Mouse (Mus musculus): Measurements from ENCODE around the gene Txnip.

- TF ChIP-seq CTCF (IDR thresholded peaks at IDR 0.05; ENCODE audit: control insufficient read depth, insufficient read depth, insufficient read length) (no peak), USF1 (IDR thresholded peaks at IDR 0.05; ENCODE audit: low read depth) (no peak), MYOG (IDR thresholded peaks at IDR 0.05; ENCODE audit: control insufficient read depth, extremely low read depth, insufficient read length) (no peak), CEBPB (IDR thresholded peaks at IDR 0.05; ENCODE audit: low read depth) (no peak)
Observed at GRCm38 (mm10) chr3:96556651-96557635, 814 bp upstream of the Txnip start.
